7 mouse cellular contexts compared by ENCODE assay signal in the genomic region with DNA sequence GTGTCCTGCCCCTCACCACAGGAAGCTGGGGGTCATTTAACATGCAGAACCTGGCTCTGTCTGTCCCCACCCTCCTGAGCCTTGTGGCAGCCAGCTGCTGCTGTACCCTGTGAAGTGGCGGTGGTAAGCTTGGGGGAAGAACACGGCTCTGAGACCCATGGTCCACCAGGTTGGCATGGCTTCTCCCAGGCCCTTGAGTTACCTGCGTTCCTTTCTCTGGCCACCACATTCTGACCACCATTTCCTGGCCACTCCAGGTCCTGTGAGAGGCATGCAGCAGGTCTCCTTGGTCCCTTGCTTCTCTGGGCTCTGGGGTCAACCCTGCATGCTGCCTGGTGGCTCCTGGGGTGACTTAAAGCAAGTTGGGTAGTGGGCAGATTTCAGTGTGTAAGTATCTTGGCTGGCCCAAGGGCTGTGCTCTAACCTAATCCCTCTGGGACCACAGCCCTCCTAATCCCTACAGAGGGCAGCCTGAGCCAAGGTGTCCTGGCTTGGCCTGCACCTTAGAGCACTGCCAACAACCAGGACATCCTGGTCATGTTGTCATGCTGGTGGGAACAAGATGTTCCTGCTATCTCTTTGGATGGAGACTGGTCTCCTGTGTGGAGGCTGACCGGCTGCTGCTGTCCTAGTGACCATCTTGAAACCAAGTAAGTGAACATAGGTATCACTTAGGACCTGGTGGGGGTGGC. TPM values are rescaled to one million over a fixed set of nuclear protein-coding genes. Genes with fewer than 3 reads are reported as not detected.
DNase-seq lines count a peak whose midpoint lies in the region; ATAC-seq and TF ChIP-seq lines count a peak whose summit lies in the region.

Gene Plin3 (minus strand): TSS at position 343 of the 692 bp plus-strand sequence.

- 0 out of 2 replicates have a peak, but pooled peaks cover 1% of the 10 kb centered on the region for H3K4me1 ChIP-seq in embryonic fibroblast, embryonic 13.5 days (ENCODE audit: control insufficient read depth, insufficient read depth, low read length)
- peaks cover 52% of the 10 kb centered on the region for H3K4me1 ChIP-seq in liver, embryonic 13.5 days (replicated peaks)

- WGBS in liver, embryonic 13.5 days (ENCODE audit: insufficient replicate concordance): 82% methylated on average over 4 of the region's 4 CpGs

- TF ChIP-seq CTCF in embryonic fibroblast, embryonic 13.5 days (IDR thresholded peaks at IDR 0.05; ENCODE audit: borderline replicate concordance, insufficient read depth, low read length): no peak

- ATAC-seq in liver, embryonic 13.5 days (ENCODE audit: low read depth): no peak

- no peaks in the 10 kb centered on the region for H3K9me3 ChIP-seq in liver, embryonic 13.5 days (replicated peaks)

- intact Hi-C loops in heart, postnatal 10 days (cut with DNase I): loop anchor here (2.0 kb wide), 1 partner anchor 58 kb away; no protein-coding TSS in a partner anchor

- no peaks in the 10 kb centered on the region for H3K36me3 ChIP-seq in liver, embryonic 13.5 days

- no peak within 1 kb of the TSS for H3K27ac ChIP-seq in embryonic fibroblast, embryonic 13.5 days (ENCODE audit: insufficient read depth, low read length)
- peak within 1 kb of the TSS; percentile 93 for H3K27ac ChIP-seq in liver, embryonic 13.5 days

- H3K4me3 ChIP-seq in embryonic fibroblast, embryonic 13.5 days (ENCODE audit: insufficient read depth, low read length): no peak within 1 kb of the TSS
- H3K4me3 ChIP-seq in liver, embryonic 13.5 days (replicated peaks): peak within 1 kb of the TSS; percentile 65; the same call in 1 of the 2 replicates

- no peak for TF ChIP-seq POLR2A in embryonic fibroblast, embryonic 13.5 days (IDR thresholded peaks at IDR 0.05; ENCODE audit: low read depth, low read length)

- DNase-seq in urinary bladder, adult 2 months (ENCODE audit: low spot score): no peak
- no peak for DNase-seq in urinary bladder, postnatal 4 days (ENCODE audit: low spot score in 2 of 2)
- peak; percentile 24 to 60 for DNase-seq in heart, postnatal 10 days
- no peak for DNase-seq in liver, embryonic 13.5 days
- DNase-seq in thymus, postnatal 25 days: peak; percentile 53
- DNase-seq in yolk sac, embryonic 10.5 days (ENCODE audit: low spot score): no peak

- no peaks in the 10 kb centered on the region for H3K27me3 ChIP-seq in liver, embryonic 13.5 days

- peak within 1 kb of the TSS; percentile 74; the same call in 1 of the 2 replicates for H3K9ac ChIP-seq in liver, embryonic 13.5 days

- peak within 1 kb of the TSS; percentile 84 for H3K4me2 ChIP-seq in liver, embryonic 13.5 days

RNA-seq across cellular contexts. Expression of gene Plin3, which starts in this region (rescaled TPM):
- polyA plus RNA-seq in urinary bladder, adult 2 months (2012; rRNA removed): 34.6 and 43.6 TPM in 2 replicates
- 37.4 and 41.2 TPM in 2 replicates for polyA plus RNA-seq in embryonic fibroblast, embryonic 13.5 days (2011; ENCODE audit: insufficient read length, low read depth, missing spikeins)
- total RNA-seq in heart, postnatal 10 days (2021): 10 to 100 TPM; 67.0 to 81.9 TPM
- 24.9 and 27.1 TPM in 2 replicates for polyA plus RNA-seq in liver, embryonic 13.5 days (2015; fragmentation: Nextera tagmentation; extraction: Ambion mirVana)

Comparison
In these comparisons a context has a peak if more than half of its experiments do, and no peak if none do; other contexts are left out.
1. DNase-seq: peak in heart, postnatal 10 days (2 of 2) and thymus, postnatal 25 days (single experiment); none in urinary bladder, adult 2 months (single experiment), urinary bladder, postnatal 4 days (0 of 2), liver, embryonic 13.5 days (single experiment) and yolk sac, embryonic 10.5 days (single experiment).